Mouse (Mus musculus): Measurements from ENCODE around the gene Hoxd11. TPM values are rescaled to one million over a fixed set of nuclear protein-coding genes. Genes with fewer than 3 reads are reported as not detected.

The Hoxd11 gene
- polyA plus RNA-seq (2012; rRNA removed) = 12.0 and 12.4 TPM in 2 replicates

GRCm38 (mm10) chr2:74678891-74679595, at the start of gene Hoxd11:
Hoxd11 (plus strand) TSS chr2:74679557.

GRCm38 (mm10) chr2:74659507-74660005, 19.8 kb upstream of the Hoxd11 start, which contains the start of gene Evx2:
Evx2 (minus strand) TSS chr2:74659557.

GRCm38 (mm10) chr2:74667842-74668357, 11.5 kb upstream of the Hoxd11 start, which contains the start of gene Hoxd13:
Hoxd13 (plus strand) TSS chr2:74668310.

GRCm38 (mm10) chr2:74674881-74675665, 4.3 kb upstream of the Hoxd11 start, which contains the start of gene Hoxd12:
Hoxd12 (plus strand) TSS chr2:74675013.

GRCm38 (mm10) chr2:74691022-74691951, 11.9 kb downstream of the Hoxd11 start, which contains the start of gene Hoxd10:
Hoxd10 (plus strand) TSS chr2:74691924.

GRCm38 (mm10) chr2:74697567-74698121, 18.3 kb downstream of the Hoxd11 start, which contains the start of gene Hoxd9:
Hoxd9 (plus strand) TSS chr2:74697727.

GRCm38 (mm10) chr2:74704393-74704998, 25.1 kb downstream of the Hoxd11 start, which contains the start of gene Hoxd8:
Hoxd8 (plus strand) TSS chr2:74704615.

GRCm38 (mm10) chr2:74711721-74712621, 32.6 kb downstream of the Hoxd11 start, which contains the start of the genes Hoxd3 and Hoxd4:
Hoxd3 (plus strand) TSS chr2:74711927.
Hoxd4 (plus strand) TSS chr2:74711929.

GRCm38 (mm10) chr2:74726551-74726950, 47.2 kb downstream of the Hoxd11 start, which contains the start of gene Gm28230:
Gm28230 (plus strand) TSS chr2:74726728.

Other genes starting within 250 kb of the Hoxd11 start
- gene Lnpk, start 100.1 kb upstream of the Hoxd11 start, polyA plus RNA-seq (2012; rRNA removed) = 4.2 and 5.3 TPM in 2 replicates
- 2.9 and 4.1 TPM in 2 replicates for gene Evx2, start 20.0 kb upstream of the Hoxd11 start, polyA plus RNA-seq (2012; rRNA removed)
- 24.2 and 34.6 TPM in 2 replicates for gene Hoxd13, start 11.2 kb upstream of the Hoxd11 start, polyA plus RNA-seq (2012; rRNA removed)
- 0.86 and 3.4 TPM in 2 replicates for gene Hoxd12, start 4.5 kb upstream of the Hoxd11 start, polyA plus RNA-seq (2012; rRNA removed)
- gene Hoxd10, start 12.4 kb downstream of the Hoxd11 start, polyA plus RNA-seq (2012; rRNA removed) = 0.76 and 1.2 TPM in 2 replicates
- gene Hoxd9, start 18.2 kb downstream of the Hoxd11 start, polyA plus RNA-seq (2012; rRNA removed) = 2.7 and 4.4 TPM in 2 replicates
- 5.5 and 10.1 TPM in 2 replicates for gene Hoxd8, start 25.1 kb downstream of the Hoxd11 start, polyA plus RNA-seq (2012; rRNA removed)
- gene Hoxd3, start 32.4 kb downstream of the Hoxd11 start, polyA plus RNA-seq (2012; rRNA removed) = 3.5 and 5.1 TPM in 2 replicates
- 10.0 and 20.6 TPM in 2 replicates for gene Hoxd4, start 32.4 kb downstream of the Hoxd11 start, polyA plus RNA-seq (2012; rRNA removed)
- 0.25 and 1.3 TPM in 2 replicates for gene Gm28230, start 47.2 kb downstream of the Hoxd11 start, polyA plus RNA-seq (2012; rRNA removed)
- gene Hoxd1, start 83.4 kb downstream of the Hoxd11 start, polyA plus RNA-seq (2012; rRNA removed) = 0.06 TPM in 1 of 2 replicates, not detected in the other
- 63.3 and 79.5 TPM in 2 replicates for gene Mtx2, start 146.2 kb downstream of the Hoxd11 start, polyA plus RNA-seq (2012; rRNA removed)

Data from colon, adult 2 months (tissue).